In genomic region chr12:112349676-112350318, GRCm38 (mm10) we compare ENCODE assay signal across 9 mouse cellular contexts.
A peak's percentile ranks its signal among the peaks of the same experiment; 100 is the strongest.
DNase-seq lines count a peak whose midpoint lies in the region; ATAC-seq lines count a peak whose summit lies in the region.
"Had no signal": no experiment of that assay in that cellular context is flagged by ENCODE, and none has a peak within 500 bp of the region (broad histone marks: within the 10 kb centered on the region; RNA-seq: fewer than 3 reads in every experiment).

No protein-coding gene starts in this region.

- DNase-seq in heart, postnatal 4 days: no peak
- DNase-seq in hindbrain, embryonic 11.5 days (ENCODE audit: low spot score): peak; percentile 36
- DNase-seq in thymus, postnatal 4 days: no peak
- no peak for DNase-seq in layer of hippocampus, postnatal 36 days
- DNase-seq in left cerebral cortex, postnatal 25 days (ENCODE audit: low spot score in 2 of 2): no peak
- DNase-seq: cerebellum, adult 18-20 months had no signal

- no peaks in the 10 kb centered on the region for H3K36me3 ChIP-seq in heart, embryonic 16.5 days (ENCODE audit: control insufficient read depth, insufficient read depth)
- no peaks in the 10 kb centered on the region for H3K36me3 ChIP-seq in embryonic facial prominence, embryonic 12.5 days
- no peaks in the 10 kb centered on the region for H3K36me3 ChIP-seq in hindbrain, embryonic 11.5 days (ENCODE audit: control insufficient read depth, insufficient read depth, low read length)
- H3K36me3 ChIP-seq in midbrain, embryonic 15.5 days (replicated peaks): no peaks in the 10 kb centered on the region

- H3K4me3 ChIP-seq in heart, embryonic 16.5 days (ENCODE audit: low read length): no peak overlapping the region
- H3K4me3 ChIP-seq in embryonic facial prominence, embryonic 12.5 days: no peak overlapping the region
- H3K4me3 ChIP-seq in hindbrain, embryonic 11.5 days (ENCODE audit: low read depth, low read length): no peak overlapping the region
- H3K4me3 ChIP-seq in midbrain, embryonic 15.5 days: no peak overlapping the region

- H3K9ac ChIP-seq in heart, embryonic 16.5 days (ENCODE audit: low read length): no peak overlapping the region; the same call in 1 of the 2 replicates
- H3K9ac ChIP-seq in embryonic facial prominence, embryonic 12.5 days: no peak overlapping the region
- H3K9ac ChIP-seq in hindbrain, embryonic 11.5 days (ENCODE audit: low read depth, low read length): 0 out of 2 replicates have a peak overlapping the region, but pooled peaks have one; percentile 15
- H3K9ac ChIP-seq in midbrain, embryonic 15.5 days: no peak overlapping the region

- peaks cover 13% of the 10 kb centered on the region for H3K4me1 ChIP-seq in heart, embryonic 16.5 days (ENCODE audit: control insufficient read depth, insufficient read depth, low read length)
- peaks cover 11% of the 10 kb centered on the region for H3K4me1 ChIP-seq in embryonic facial prominence, embryonic 12.5 days
- peaks cover 9% of the 10 kb centered on the region for H3K4me1 ChIP-seq in hindbrain, embryonic 11.5 days (replicated peaks; ENCODE audit: control insufficient read depth, insufficient read depth, low read length)
- H3K4me1 ChIP-seq in midbrain, embryonic 15.5 days: peaks cover 18% of the 10 kb centered on the region

- WGBS in heart, embryonic 16.5 days: 31% methylated on average over 17 of the region's 17 CpGs
- WGBS in embryonic facial prominence, embryonic 12.5 days: 56% methylated on average over 17 of the region's 17 CpGs
- 57% methylated on average over 17 of the region's 17 CpGs for WGBS in hindbrain, embryonic 11.5 days
- 35% methylated on average over 17 of the region's 17 CpGs for WGBS in midbrain, embryonic 15.5 days

- intact Hi-C loops in left cerebral cortex, postnatal 25 days (cut with DNase I): no loop called here

- no peaks in the 10 kb centered on the region for H3K9me3 ChIP-seq in heart, embryonic 16.5 days (replicated peaks; ENCODE audit: control insufficient read depth, low read length)
- no peaks in the 10 kb centered on the region for H3K9me3 ChIP-seq in embryonic facial prominence, embryonic 12.5 days
- H3K9me3 ChIP-seq in hindbrain, embryonic 11.5 days (ENCODE audit: control insufficient read depth, low read length): 0 out of 2 replicates have a peak, but pooled peaks cover 3% of the 10 kb centered on the region
- no peaks in the 10 kb centered on the region for H3K9me3 ChIP-seq in midbrain, embryonic 15.5 days

- no peak overlapping the region for H3K27ac ChIP-seq in heart, embryonic 16.5 days (ENCODE audit: low read length)
- peak overlapping the region; percentile 56 for H3K27ac ChIP-seq in embryonic facial prominence, embryonic 12.5 days
- no peak overlapping the region for H3K27ac ChIP-seq in hindbrain, embryonic 11.5 days (ENCODE audit: low read depth, low read length)
- peak overlapping the region; percentile 33 for H3K27ac ChIP-seq in midbrain, embryonic 15.5 days

- H3K4me2 ChIP-seq in heart, embryonic 16.5 days (ENCODE audit: low read depth, low read length): peak overlapping the region; percentile 20; the same call in 1 of the 2 replicates
- no peak overlapping the region; the same call in 1 of the 2 replicates for H3K4me2 ChIP-seq in embryonic facial prominence, embryonic 12.5 days (replicated peaks)
- no peak overlapping the region for H3K4me2 ChIP-seq in hindbrain, embryonic 11.5 days (replicated peaks; ENCODE audit: low read depth, low read length)
- no peak overlapping the region for H3K4me2 ChIP-seq in midbrain, embryonic 15.5 days

- ATAC-seq in heart, embryonic 16.5 days (replicated peaks; ENCODE audit: extremely low read depth, insufficient read depth, low FRiP score): no peak; the same call in 1 of the 2 replicates
- no peak for ATAC-seq in embryonic facial prominence, embryonic 12.5 days (ENCODE audit: insufficient number of reproducible peaks, insufficient read depth, low FRiP score, low TSS enrichment)
- ATAC-seq in hindbrain, embryonic 11.5 days (ENCODE audit: low FRiP score): 0 out of 2 replicates have a peak, but pooled peaks have one; percentile 40
- no peak; the same call in 1 of the 2 replicates for ATAC-seq in midbrain, embryonic 15.5 days (replicated peaks)

- 0 out of 2 replicates have a peak, but pooled peaks cover 2% of the 10 kb centered on the region for H3K27me3 ChIP-seq in heart, embryonic 16.5 days (ENCODE audit: control insufficient read depth, insufficient read depth, low read length)
- no peaks in the 10 kb centered on the region for H3K27me3 ChIP-seq in embryonic facial prominence, embryonic 12.5 days
- no peaks in the 10 kb centered on the region for H3K27me3 ChIP-seq in hindbrain, embryonic 11.5 days (ENCODE audit: control insufficient read depth, insufficient read depth, low read length)
- no peaks in the 10 kb centered on the region for H3K27me3 ChIP-seq in midbrain, embryonic 15.5 days (replicated peaks)

Comparison
In these comparisons a context has a peak if more than half of its experiments do, and no peak if none do; other contexts are left out.
1. H3K27ac ChIP-seq: peak in embryonic facial prominence, embryonic 12.5 days (single experiment) and midbrain, embryonic 15.5 days (single experiment); none in heart, embryonic 16.5 days (single experiment) and hindbrain, embryonic 11.5 days (single experiment).